Mouse (Mus musculus) large intestine, adult 2 months (tissue): ENCODE results near the gene Efcab5. TPM values are rescaled to one million over a fixed set of nuclear protein-coding genes. Genes with fewer than 3 reads are reported as not detected.
A peak's percentile ranks its signal among the peaks of the same experiment; 100 is the strongest.
"Not testable (repeated sequence)": the region's sequence is repeated elsewhere in the genome, so short reads cannot be mapped to it uniquely, and the experiment has no call there.

Source experiments
- DNase-seq: peaks from one replicate; pipeline ENCODE4 v3.0.0-alpha.2; 2012; ENCODE audit warnings: low read depth, low spot score
- WGBS: fragments of 180-500 bp; shearing (Covaris S2); methylation state at CpG from one replicate; pipeline ENCODE4 v1.1.7; 2018; 5-methylcytosine and 5-hydroxymethylcytosine counted together
- polyA plus RNA-seq: library from polyadenylated mRNA; depleted of rRNA; stranded (reverse); fragments of >200 nt; gene quantifications from 2 replicates; pipeline ENCODE4 v1.2.3, GENCODE M21; 2012

The Efcab5 gene
- polyA plus RNA-seq, 1 experiment: 0.84 TPM

DNA sequence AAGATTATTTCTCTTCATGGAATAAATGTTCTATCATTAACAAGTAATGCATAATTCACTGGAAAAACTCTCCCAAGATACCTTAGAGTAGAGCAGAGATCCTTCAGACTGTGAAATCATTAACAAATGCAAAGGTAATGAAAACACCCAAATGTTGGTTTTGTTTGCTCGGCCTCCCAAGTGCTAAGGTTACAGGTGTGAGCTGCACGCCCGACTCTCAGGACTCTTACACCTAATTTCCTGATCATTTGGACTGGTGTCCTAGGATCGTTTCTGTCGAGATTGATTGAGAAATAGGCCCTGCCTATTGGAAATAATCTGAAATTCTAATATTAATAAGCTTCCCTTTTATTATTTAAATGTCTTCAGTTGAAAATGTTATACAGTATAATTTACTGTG lies 7.2 kb downstream of the Efcab5 start:
- no peak for DNase-seq
- 27% methylated on average over 5 of the region's 5 CpGs for WGBS

DNA sequence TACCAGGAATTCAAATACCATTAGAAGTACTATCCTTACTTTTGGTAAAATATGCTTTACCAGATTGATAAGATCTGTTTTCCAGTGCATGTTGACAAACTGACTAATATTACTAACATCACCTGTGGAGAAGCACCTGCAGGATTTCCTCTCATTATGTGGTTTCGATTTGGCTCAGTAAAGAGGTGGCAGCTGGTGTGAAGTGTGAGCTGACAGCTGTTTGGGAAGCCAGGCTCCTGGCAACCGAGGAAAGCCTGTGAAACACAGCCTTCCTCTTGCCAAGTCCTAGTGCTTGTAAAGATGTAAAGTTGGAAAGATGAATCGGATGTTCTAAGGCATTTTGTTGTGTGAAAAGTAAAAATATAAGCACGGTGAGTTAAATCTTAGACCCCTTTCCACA lies 7.9 kb downstream of the Efcab5 start:
- no peak for DNase-seq
- WGBS: 7% methylated on average over 4 of the region's 4 CpGs

DNA sequence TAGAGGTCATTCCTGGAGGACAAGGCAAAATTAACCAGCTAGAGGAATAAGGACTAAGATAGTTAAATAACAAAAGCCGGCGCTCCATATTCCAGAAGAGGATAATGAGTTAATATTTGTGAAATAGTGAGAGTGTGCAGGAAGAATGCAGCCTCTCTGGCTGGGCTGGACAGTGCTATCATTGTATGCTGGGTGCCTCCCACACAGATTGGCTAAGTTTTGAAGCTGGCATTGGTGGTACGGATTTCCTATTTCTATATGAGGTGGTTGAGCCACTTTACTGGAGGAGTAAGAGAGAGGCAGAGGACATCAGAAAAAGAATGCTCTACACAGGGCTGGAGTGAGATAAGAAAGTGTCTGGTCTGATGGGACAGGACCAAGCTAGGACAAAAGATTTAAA lies 9.0 kb downstream of the Efcab5 start:
- DNase-seq: no peak
- WGBS: 87% methylated on average over 3 of the region's 3 CpGs

DNA sequence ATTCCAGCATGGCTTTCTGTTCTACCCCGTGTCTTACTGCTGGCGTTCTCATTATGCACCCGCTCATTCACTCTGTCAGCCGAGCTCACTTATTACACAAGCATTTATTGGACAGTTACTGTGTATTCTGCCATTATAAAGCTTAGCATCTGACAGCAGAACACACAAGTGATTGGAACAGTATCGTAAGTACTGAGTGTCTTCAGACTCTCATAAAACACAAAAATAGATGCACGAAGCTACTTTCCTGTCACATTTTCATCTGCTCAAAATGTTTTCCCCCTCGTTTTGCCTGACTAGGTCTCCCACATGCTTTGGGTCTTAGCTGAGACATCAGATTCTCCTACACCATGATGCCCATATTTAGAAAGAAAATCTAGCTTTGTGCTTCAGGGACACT lies 14.2 kb downstream of the Efcab5 start:
- DNase-seq: no peak
- whole genome bisulfite sequencing: 59% methylated on average over 7 of the region's 7 CpGs

DNA sequence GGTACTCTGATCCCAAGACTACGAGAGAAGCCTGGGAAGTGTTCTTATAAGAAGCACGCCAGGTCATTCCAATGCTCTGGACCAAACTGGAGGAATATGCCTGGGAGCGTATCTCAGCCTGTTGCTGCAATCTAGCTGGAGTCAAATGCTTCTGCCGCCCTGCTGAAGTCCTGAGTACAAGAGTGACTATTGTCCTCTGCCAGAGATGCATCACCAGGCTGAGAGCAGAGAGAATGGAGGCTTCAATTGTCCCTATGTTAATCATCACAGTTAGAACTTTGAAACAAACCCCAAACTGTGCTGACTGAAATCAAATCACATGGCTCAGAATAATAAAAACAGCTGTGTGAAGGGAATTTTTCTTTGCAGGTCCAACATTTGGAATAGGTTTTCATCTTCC lies 15.0 kb downstream of the Efcab5 start:
- no peak for DNase-seq
- 82% methylated on average over 4 of the region's 4 CpGs for WGBS

DNA sequence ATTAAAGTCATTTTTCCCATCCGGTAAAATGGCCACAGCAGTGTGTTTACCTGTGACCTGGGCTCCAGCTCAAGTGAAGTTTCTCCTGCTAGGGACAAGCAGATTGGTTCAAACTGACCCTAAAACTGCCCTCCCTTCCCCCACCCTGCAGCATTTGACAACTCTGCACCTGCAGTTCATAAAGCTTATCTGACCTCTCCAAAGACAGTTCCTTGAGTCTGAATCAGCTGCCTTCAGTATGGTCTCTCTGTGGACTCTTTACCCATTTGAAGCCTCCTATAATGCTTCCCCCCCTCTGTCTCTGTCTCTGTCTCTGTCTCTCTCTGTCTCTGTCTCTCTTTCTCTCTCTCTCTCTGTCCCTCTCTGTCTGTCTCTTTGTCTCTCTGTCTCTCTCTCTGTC lies 28.0 kb downstream of the Efcab5 start:
- WGBS: 32% methylated on average over 1 of the region's 1 CpGs
- DNase-seq: peak; percentile 33

DNA sequence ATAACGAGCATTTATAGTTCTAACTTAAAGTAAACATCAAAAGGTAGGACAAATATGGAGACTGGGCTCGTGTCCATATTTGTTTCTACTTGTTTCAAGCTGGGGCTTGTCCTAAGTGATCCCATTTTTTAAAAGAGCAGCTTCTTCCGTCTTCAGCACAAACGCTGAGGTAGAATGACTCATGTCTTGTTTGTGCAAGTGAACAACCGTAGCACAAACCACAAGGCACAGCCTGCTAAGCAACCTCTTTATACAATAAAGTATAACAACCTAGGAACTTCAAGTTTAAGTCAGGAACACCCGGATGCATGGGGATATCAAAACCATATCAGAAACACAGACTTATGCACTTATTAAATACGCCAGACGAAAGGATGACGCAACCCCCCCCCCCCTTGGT lies 28.4 kb downstream of the Efcab5 start:
- WGBS: 22% methylated on average over 9 of the region's 9 CpGs
- peak; percentile 29 for DNase-seq

DNA sequence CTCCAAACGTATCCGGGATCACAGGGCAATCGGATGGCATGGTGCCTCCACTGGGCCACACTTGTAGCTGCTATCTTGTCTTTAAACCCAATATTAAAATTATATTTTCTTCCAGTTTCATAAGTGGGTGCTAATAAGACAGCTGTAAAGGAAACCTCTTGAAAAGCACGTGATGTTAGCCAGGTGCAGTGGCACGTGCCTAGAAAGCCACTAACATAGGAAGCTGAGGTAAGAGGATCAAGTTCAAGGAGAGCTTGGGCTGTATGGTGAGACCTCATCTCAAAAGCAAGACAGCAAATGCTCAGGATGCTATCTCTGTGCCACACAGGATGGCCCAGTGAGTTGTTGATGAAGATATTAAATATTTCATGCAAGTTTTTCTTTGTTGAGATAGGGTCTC lies 34.6 kb downstream of the Efcab5 start:
- DNase-seq: no peak
- WGBS: 79% methylated on average over 5 of the region's 5 CpGs

DNA sequence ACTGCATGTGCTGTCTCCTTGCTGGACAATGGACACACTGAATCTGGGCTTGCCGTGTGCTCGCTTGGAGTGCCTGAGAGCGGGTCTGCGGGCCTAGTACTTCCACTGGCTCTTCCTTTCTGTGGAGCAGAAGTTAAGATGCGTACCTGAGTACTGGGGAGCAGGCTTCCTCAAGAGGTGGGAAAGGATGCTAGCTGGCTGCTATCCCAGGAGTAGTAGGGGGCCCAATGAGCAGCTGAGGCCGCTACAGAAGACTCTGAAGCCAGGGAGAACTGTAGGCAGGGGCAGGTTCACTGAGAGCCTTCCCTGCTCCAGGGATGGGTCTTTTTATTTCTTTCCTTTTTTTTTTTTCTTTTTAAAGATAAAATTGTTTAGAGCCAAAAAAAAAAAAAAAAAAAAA lies 38.0 kb downstream of the Efcab5 start:
- WGBS: 99% methylated on average over 6 of the region's 6 CpGs
- no peak for DNase-seq

DNA sequence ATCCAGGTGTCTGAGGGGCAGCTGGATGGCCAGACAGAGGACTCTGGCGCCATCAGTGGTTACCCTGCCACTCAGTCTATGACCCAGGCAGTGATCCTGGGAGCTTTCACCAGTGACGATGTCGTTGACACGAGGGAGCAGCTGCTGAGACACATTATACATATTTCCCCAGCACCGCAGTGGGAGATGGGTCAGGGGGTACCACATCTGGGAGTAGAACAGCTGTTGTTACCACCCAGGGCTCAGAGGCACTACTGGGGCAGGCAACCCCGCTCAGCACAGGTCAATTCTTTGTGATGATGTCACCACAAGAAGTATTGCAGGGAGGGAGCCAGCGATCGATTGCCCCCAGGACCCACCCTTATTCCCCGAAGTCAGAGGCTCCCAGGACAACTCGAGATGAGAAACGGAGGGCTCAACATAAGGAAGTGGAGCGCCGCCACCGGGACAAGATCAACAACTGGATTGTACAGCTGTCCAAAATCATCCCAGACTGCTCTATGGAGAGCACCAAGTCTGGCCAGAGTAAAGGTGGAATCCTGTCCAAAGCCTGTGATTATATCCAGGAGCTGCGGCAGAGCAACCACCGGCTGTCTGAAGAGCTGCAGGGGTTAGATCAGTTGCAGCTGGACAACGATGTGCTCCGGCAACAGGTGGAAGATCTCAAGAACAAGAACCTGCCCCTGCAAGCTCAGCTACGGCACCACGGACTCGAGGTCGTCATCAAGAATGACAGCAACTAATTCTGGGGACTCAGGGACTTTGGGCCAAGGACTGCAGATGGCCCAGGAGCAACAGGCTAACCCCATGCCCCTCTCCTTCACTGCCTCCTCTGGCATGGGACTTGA lies 38.8 kb downstream of the Efcab5 start:
- 74% methylated on average over 22 of the region's 22 CpGs for WGBS
- not testable (repeated sequence) for DNase-seq

DNA sequence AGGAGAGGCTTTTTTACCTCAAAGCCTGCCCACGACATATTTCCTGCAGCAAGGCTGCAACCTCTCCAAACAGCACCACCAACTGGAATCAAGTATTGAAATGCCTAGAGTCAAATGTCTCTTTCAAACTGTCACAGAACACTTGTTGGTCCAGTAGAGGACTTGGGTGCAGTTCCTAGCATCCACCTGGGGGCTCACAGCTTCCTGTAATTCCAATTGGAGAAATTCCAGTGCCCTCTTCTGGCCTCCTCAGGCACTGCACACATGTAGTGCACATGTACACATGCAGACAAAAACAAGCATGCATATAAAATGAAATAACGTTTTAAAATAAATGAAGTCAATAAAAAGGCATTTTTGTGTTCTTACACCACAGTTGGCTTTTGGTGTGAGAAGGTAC lies 40.0 kb downstream of the Efcab5 start:
- 87% methylated on average over 2 of the region's 2 CpGs for WGBS
- no peak for DNase-seq

DNA sequence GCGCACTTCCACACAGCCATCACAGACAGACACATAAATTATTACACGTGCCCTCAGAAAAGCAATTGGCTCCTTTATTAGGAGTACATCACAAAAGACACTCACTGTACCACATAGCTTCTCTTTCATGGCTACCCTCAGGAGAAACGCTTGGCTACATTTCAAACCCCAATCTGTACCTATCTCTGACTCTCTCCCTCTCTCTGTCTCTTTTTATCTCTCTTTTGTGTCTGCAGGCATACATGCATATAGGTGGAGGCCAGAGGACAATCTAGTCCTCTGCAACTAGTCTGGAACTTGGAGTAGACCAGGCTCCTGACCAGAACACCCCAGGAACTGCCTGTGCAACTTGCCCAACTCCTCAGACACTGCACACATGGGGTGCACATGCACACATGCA lies 41.0 kb downstream of the Efcab5 start:
- 96% methylated on average over 3 of the region's 3 CpGs for WGBS
- no peak for DNase-seq

DNA sequence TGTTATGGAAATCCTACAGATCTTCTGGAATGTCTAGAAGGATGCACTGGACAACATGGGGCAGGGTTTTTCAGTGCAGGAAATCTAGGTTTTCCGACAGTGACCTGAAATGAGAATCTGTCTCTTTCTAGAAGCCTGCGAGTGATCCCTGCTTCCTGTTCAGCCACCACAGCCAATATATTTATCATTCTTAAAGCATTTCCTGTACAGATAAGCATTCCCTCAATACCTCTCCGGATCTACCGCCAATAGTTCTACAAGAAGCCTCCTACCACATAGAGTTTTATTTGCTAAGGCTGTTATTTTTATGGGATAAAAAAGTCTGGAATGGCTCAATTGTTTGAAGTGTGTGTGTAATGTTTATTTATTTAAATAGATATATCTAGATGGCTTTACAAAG lies 43.3 kb downstream of the Efcab5 start:
- 29% methylated on average over 4 of the region's 4 CpGs for WGBS
- no peak for DNase-seq

DNA sequence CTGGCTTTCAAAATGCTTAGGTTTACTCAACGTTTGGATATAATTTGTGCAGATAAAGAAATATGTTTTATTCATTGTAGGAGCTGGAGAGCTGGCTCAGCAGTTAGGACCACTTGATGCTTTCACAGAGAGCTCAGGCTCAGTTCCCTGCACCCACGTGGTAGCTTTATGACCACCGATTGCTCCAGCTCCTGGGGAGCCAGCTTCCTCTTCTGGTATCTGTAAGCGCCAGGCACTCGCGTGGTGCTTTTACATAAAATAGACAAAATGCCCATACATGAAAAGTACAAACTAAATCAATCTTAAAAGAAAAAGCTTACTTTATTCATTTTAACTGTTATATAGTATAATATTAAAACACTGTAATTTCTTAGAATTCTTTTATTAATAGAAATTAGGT lies 46.8 kb downstream of the Efcab5 start:
- no peak for DNase-seq
- 77% methylated on average over 6 of the region's 6 CpGs for WGBS

DNA sequence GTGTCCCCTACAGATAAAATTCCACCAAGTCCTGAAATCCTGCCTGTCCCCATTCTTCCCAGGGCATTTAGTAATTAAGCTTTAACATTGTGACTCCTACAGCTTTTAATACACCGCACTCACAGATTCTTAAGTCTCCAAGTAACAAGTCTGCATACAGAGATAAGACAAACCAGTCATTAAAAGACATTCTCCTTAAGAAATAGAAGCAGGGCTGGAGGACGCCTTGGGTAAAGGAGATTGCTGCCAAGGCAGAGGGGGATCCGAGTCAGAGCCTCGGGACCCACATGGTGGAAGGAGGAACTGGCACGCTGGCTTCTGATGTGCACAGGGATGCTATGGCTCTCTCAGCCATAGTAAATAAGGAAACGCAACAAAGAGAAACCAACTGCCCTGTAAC lies 48.8 kb downstream of the Efcab5 start:
- WGBS: 88% methylated on average over 6 of the region's 6 CpGs

DNA sequence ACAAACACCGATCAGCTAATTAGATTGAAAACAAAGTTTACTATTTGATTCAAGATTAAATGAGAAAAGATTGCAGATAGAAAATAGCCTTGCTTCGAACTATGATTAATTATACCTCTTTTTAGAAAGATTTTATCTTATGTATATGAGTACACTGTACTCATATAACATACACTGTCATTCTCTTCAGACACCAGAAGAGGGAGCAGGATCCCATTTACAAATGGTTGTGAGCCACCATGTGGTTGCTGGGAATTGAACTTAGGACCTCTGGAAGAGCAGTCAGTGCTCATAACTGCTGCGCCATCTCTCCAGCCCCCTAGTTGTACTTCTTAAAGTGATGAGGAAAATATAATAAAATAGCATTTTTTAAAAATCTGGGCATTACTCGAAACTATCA lies 55.3 kb downstream of the Efcab5 start:
- DNase-seq: no peak
- WGBS: 97% methylated on average over 4 of the region's 4 CpGs

More for the DNA sequence above, 48.8 kb downstream of the Efcab5 start:
- no peak for DNase-seq

DNA sequence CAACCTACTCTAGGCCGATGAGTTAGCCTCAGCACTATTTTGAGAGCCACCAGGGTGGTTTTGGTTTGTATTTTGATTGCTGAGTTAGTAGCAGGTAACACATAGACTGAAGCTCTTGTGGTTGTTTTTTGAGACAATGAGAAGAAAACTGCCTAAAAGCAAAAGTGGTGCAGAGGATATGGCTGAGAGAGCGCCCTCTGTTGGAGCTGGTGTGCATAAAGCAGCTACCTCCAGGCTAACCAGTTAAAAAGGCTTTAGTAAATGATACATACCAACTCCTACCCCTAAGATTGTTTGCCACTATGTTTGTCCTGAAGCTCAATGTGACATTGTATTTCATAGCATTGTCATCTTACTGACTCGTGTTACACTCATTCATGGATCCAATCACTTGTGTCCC lies 56.2 kb downstream of the Efcab5 start:
- 75% methylated on average over 3 of the region's 3 CpGs for whole genome bisulfite sequencing
- no peak for DNase-seq

DNA sequence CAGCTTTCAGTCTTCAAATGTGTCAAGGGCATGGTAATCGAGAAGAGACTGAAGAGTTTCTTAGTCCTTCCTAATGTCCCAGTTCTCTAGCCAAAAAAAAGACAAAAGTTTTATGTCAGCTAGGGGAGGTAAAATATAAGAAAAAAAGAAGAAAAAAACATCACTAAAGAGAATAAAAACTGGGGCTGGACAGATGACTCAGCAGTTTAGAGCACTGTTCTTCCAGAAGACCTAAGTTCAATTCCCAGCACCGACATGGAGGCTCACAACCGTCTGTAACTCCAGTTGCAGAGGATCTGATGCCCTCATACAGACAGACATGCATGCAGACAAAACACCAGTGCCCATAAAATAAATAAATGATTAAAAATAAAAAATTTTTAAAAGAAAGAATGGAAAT lies 60.2 kb downstream of the Efcab5 start:
- DNase-seq: no peak
- WGBS: 92% methylated on average over 3 of the region's 3 CpGs

DNA sequence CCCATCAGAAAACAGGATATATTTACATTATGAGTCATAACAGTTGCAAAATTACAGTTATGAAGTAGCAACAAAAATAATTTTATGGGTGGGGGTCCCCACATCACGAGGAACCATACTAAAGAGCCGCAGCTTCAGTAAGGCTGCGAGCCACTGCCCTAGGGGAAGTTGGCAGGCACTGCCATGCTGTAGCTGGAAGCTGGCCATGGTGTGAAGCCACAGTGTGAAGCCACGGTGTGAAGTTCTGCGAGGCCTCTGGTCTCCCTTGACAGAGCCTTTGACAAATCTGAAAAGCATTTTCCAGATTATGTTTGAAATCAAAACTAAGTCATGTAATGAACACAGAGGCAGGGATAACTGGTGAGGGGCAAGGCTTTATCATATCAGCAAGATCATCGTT lies 77.6 kb downstream of the Efcab5 start:
- 81% methylated on average over 6 of the region's 6 CpGs for WGBS
- no peak for DNase-seq

DNA sequence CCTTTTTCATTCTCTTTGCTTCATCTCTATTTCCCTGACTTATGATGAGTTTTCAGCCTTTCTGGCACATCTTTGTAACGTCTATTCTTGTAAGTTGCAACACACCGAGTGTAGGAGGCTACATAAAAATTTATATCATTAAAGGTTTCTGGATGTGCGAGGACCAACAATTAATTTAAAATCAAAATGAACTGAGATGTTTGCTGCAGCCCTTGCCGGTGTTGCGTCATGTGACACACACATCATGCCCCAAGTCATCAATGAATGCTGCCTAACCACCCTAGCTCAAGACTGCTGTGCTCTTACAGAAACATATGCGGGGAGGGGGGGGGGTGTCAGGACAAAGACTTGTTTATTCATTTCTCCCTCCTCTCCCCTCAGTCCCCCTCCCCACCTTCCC lies 80.3 kb downstream of the Efcab5 start:
- no peak for DNase-seq
- 93% methylated on average over 6 of the region's 6 CpGs for WGBS

DNA sequence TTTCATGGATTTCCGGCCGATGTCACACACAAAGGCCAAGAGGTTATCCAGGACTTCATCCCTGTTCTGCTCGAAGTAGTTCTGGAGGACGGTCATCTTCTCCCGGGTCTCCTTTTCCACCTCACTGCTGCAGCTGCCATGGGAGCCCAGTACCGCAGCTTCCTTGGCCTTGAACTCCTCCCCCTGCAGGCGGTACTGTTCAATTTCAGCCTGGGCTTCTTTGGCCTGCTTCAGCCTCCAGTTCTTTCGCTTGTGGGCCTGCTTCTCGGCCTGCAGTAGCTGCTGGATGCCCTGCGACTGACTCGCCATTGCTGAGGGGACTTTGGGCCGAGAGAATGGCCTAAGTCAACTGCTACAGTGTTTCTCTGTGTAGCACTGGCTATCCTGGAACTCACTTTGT lies 80.9 kb downstream of the Efcab5 start:
- DNase-seq: not testable (repeated sequence)
- WGBS: 88% methylated on average over 12 of the region's 12 CpGs

DNA sequence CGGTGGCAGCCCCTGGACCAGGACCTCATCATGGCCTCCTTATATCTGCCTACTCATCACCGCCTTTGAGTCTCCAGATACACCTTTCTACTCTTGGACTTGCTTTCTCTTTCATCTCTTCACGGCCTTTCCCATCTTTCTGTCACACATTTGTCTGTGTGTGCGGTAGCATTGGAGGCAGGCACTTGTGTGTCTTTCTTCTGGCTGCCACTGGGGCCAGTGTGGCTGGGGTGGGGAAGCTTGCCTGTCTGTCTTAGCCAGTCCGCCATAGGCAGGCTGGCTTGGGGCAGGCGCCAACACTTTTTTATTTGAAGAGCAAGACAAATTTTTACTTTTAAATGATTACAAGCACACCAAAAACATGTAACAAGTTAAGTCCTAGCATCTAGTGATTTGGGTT lies 81.8 kb downstream of the Efcab5 start:
- 95% methylated on average over 6 of the region's 6 CpGs for WGBS
- DNase-seq: no peak
